Mouse (Mus musculus): ENCODE data around the gene Eef1akmt1.

GRCm38 (mm10) chr14:57537261-57538015 lies 34.0 kb downstream of the Eef1akmt1 start:
- TF ChIP-seq CTCF (IDR thresholded peaks at IDR 0.05; ENCODE audit: low read depth, low read length) (no peak), POLR2A (IDR thresholded peaks at IDR 0.05; ENCODE audit: extremely low read depth, insufficient read depth, low read length) (no peak)
